Mouse (Mus musculus): ENCODE measurements around the gene Gm13694. TPM values are rescaled to one million over a fixed set of nuclear protein-coding genes. Genes with fewer than 3 reads are reported as not detected.
"Not testable (repeated sequence)": the region's sequence is repeated elsewhere in the genome, so short reads cannot be mapped to it uniquely, and the experiment has no call there.

Gene Gm13694
- not detected in 2 replicates for polyA plus RNA-seq (2012; rRNA removed)
- polyA plus RNA-seq (2014; fragmentation: Nextera tagmentation; extraction: Ambion mirVana), result not detected in 2 replicates

DNA sequence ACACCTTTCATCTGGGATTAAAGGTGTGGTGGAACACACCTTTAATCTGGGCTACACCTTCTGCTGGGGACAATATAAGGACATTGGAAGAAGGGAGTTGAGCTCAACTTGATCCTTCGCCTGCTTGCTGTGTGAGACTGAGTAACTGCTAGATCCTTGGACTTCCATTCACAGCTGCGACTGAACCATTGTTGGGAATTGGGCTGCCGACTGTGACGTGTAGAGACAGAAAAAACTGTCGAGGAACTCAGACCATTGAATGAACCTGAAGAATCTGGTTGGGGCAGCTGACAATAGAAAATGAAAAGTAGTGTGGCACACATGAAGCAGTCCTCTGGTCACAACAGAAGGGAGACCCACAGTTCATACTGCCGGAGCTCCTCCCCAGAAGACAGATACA, at the start of gene Gm13694:
Gene Gm13694 (plus strand): TSS at position 301 of the 400 bp plus-strand sequence.
- not testable (repeated sequence) for H3K36me3 ChIP-seq (replicated peaks; ENCODE audit: control insufficient read depth, insufficient read depth, low read depth); ATAC-seq (ENCODE audit: insufficient read depth); DNase-seq (ENCODE audit: low read depth in 3 of 3, low spot score in 3 of 3); H3K4me2 ChIP-seq (ENCODE audit: low read depth); H3K4me1 ChIP-seq (replicated peaks; ENCODE audit: control insufficient read depth in 2 of 2, insufficient read depth in 2 of 2, low read length in 1 of 2); H3K27me3 ChIP-seq (ENCODE audit: control insufficient read depth, insufficient read depth, low read length); H3K9me3 ChIP-seq (ENCODE audit: control insufficient read depth, low read length); H3K4me3 ChIP-seq (ENCODE audit: insufficient read depth in 1 of 2, low read depth in 2 of 2, low read length in 2 of 2); H3K9ac ChIP-seq (replicated peaks); H3K27ac ChIP-seq
- WGBS (ENCODE audit: insufficient replicate concordance), result no CpG with 5 or more reads among the region's 6 CpGs

DNA sequence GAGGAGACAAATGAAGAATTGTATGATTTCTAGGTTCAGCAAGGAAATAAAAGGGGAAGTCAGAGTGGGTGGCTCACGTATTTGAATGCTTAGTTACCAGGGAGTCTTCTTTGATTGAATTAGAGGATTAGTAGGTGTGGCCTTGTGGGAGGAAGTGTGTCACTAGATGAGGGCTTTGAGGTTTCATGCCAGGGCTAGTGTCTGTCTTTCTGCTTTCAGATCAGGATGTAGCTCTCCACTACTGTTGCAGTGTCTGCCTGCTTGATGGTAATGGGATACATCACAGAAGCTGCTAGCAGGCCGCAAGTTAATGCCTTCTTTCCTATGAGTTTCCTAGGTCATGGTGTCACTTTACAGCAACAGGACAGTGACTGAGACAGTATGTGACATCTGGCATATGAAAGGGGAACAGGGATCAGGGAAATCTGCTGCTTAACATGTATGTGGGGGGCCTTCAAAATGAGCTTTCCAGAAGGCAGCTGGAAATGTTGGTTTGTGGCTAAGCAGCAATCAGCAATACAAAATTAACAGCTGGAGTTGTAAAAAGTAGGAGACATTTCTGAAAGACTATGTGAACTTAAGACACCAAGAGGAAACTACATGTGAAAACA, 49.1 kb upstream of the Gm13694 start:
- TF ChIP-seq EP300 (IDR thresholded peaks at IDR 0.05; ENCODE audit: low read depth) (no peak), CTCF (IDR thresholded peaks at IDR 0.05; ENCODE audit: low read depth) (no peak)
- H3K4me3 ChIP-seq (ENCODE audit: insufficient read depth in 1 of 2, low read depth in 2 of 2, low read length in 2 of 2), result no peak overlapping the region
- no peaks in the 10 kb centered on the region for H3K9me3 ChIP-seq (ENCODE audit: control insufficient read depth, low read length)
- no peak overlapping the region for H3K4me2 ChIP-seq (ENCODE audit: low read depth)
- no peaks in the 10 kb centered on the region for H3K36me3 ChIP-seq (replicated peaks; ENCODE audit: control insufficient read depth, insufficient read depth, low read depth)
- DNase-seq (ENCODE audit: low read depth in 3 of 3, low spot score in 3 of 3), result no peak
- H3K4me1 ChIP-seq (replicated peaks; ENCODE audit: control insufficient read depth in 2 of 2, insufficient read depth in 2 of 2, low read length in 1 of 2), result no peaks in the 10 kb centered on the region
- H3K27ac ChIP-seq, result no peak overlapping the region
- H3K27me3 ChIP-seq (ENCODE audit: control insufficient read depth, insufficient read depth, low read length), result no peaks in the 10 kb centered on the region
- WGBS (ENCODE audit: insufficient replicate concordance), result 14% methylated on average over 2 of the region's 2 CpGs
- H3K9ac ChIP-seq (replicated peaks), result no peak overlapping the region
- no peak for ATAC-seq (ENCODE audit: insufficient read depth)

DNA sequence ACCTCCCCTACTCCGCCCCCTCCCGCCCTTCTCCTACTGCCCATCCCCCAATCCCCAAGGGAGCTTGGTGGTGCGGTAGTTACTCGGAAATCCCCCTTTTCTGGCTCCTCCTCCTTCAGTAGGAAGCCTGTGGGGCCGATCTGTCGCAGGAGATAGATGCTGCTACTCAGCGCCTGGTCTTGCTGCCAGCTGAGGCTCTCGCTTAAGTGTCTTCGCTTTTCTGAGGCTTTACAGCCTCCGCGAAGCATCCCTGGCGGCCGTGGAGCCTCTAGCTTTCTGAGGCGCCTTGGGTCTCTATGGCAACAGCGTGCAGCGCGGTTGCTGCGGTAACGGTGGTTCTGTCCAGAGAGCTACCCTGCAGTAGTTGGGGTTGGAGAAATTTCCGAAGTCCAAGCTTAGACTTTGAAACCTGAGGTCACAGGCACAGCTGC, 37.8 kb upstream of the Gm13694 start, which contains the start of gene Zswim2:
Gene Zswim2 (minus strand): TSS at position 298 of the 431 bp plus-strand sequence.
- TF ChIP-seq CTCF (IDR thresholded peaks at IDR 0.05; ENCODE audit: low read depth) (no peak), EP300 (IDR thresholded peaks at IDR 0.05; ENCODE audit: low read depth) (no peak)
- Histone ChIP-seq H3K9ac (replicated peaks) (no peak within 1 kb of the TSS), H3K4me3 (ENCODE audit: insufficient read depth in 1 of 2, low read depth in 2 of 2, low read length in 2 of 2) (no peak within 1 kb of the TSS), H3K9me3 (ENCODE audit: control insufficient read depth, low read length) (no peaks in the 10 kb centered on the region), H3K27ac (no peak within 1 kb of the TSS), H3K4me2 (ENCODE audit: low read depth) (no peak within 1 kb of the TSS; the same call in 1 of the 2 replicates), H3K36me3 (replicated peaks; ENCODE audit: control insufficient read depth, insufficient read depth, low read depth) (no peaks in the 10 kb centered on the region), H3K4me1 (replicated peaks; ENCODE audit: control insufficient read depth in 2 of 2, insufficient read depth in 2 of 2, low read length in 1 of 2) (no peaks in the 10 kb centered on the region; a peak in 1 of 4 replicates), H3K27me3 (ENCODE audit: control insufficient read depth, insufficient read depth, low read length) (no peaks in the 10 kb centered on the region)
- DNase-seq (ENCODE audit: low read depth in 3 of 3, low spot score in 3 of 3), result no peak
- 2% methylated on average over 20 of the region's 20 CpGs for WGBS (ENCODE audit: insufficient replicate concordance)
- no peak for ATAC-seq (ENCODE audit: insufficient read depth)

DNA sequence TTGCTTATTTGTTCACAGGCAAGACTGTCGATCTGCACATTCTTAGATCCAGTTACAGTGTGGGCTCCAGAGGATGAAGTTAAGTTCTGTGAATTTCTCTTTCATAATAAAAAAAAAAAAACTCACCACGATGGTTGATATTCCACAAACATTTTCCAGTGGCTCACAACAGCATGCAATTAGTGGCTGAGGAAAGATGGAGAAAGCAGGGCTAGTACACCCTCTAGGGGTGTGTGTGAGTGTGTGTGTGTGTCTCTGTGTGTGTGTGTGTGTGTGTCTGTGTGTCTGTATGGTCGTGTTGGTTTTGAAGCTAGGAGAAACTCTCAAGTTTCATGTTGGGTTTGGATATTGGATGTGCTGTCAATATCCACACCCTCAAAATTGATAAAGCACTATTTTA, 37.4 kb upstream of the Gm13694 start:
- no peaks in the 10 kb centered on the region for H3K9me3 ChIP-seq (ENCODE audit: control insufficient read depth, low read length)
- 15% methylated on average over 3 of the region's 3 CpGs for WGBS (ENCODE audit: insufficient replicate concordance)
- ATAC-seq (ENCODE audit: insufficient read depth) (no peak), DNase-seq (ENCODE audit: low read depth in 3 of 3, low spot score in 3 of 3) (no peak)
- H3K4me1 ChIP-seq (replicated peaks; ENCODE audit: control insufficient read depth in 2 of 2, insufficient read depth in 2 of 2, low read length in 1 of 2), result no peaks in the 10 kb centered on the region; a peak in 1 of 4 replicates
- TF ChIP-seq EP300 (IDR thresholded peaks at IDR 0.05; ENCODE audit: low read depth) (no peak), CTCF (IDR thresholded peaks at IDR 0.05; ENCODE audit: low read depth) (no peak)
- no peak overlapping the region for H3K9ac ChIP-seq (replicated peaks)
- no peaks in the 10 kb centered on the region for H3K27me3 ChIP-seq (ENCODE audit: control insufficient read depth, insufficient read depth, low read length)
- H3K27ac ChIP-seq, result no peak overlapping the region
- H3K36me3 ChIP-seq (replicated peaks; ENCODE audit: control insufficient read depth, insufficient read depth, low read depth), result no peaks in the 10 kb centered on the region
- no peak overlapping the region for H3K4me3 ChIP-seq (ENCODE audit: insufficient read depth in 1 of 2, low read depth in 2 of 2, low read length in 2 of 2)
- H3K4me2 ChIP-seq (ENCODE audit: low read depth), result no peak overlapping the region

DNA sequence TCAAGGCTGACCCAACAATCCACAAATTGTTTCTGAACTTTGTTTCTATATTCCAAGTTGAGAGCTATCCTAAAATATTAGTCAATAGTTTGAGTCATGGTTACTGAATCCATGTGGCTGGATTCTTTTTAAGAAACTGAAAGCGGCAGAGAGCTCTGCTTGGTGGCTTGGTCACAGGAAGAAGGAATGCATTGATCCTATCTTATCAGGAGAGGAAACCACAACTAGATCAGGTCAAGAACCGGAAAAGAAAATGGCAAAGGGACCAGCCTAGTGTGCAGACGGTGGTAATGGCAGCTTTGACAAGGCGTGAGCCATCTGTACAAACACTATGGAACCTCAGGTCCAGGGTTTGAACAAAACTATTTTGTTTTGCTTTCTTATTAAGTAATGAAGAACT, 36.9 kb upstream of the Gm13694 start:
- Histone ChIP-seq H3K27me3 (ENCODE audit: control insufficient read depth, insufficient read depth, low read length) (no peaks in the 10 kb centered on the region), H3K9me3 (ENCODE audit: control insufficient read depth, low read length) (no peaks in the 10 kb centered on the region), H3K36me3 (replicated peaks; ENCODE audit: control insufficient read depth, insufficient read depth, low read depth) (no peaks in the 10 kb centered on the region), H3K9ac (replicated peaks) (no peak overlapping the region), H3K4me3 (ENCODE audit: insufficient read depth in 1 of 2, low read depth in 2 of 2, low read length in 2 of 2) (no peak overlapping the region), H3K27ac (no peak overlapping the region), H3K4me2 (ENCODE audit: low read depth) (no peak overlapping the region), H3K4me1 (replicated peaks; ENCODE audit: control insufficient read depth in 2 of 2, insufficient read depth in 2 of 2, low read length in 1 of 2) (no peaks in the 10 kb centered on the region; a peak in 1 of 4 replicates)
- ATAC-seq (ENCODE audit: insufficient read depth) (no peak), DNase-seq (ENCODE audit: low read depth in 3 of 3, low spot score in 3 of 3) (no peak)
- TF ChIP-seq CTCF (IDR thresholded peaks at IDR 0.05; ENCODE audit: low read depth) (no peak), EP300 (IDR thresholded peaks at IDR 0.05; ENCODE audit: low read depth) (no peak)
- 6% methylated on average over 4 of the region's 4 CpGs for WGBS (ENCODE audit: insufficient replicate concordance)

DNA sequence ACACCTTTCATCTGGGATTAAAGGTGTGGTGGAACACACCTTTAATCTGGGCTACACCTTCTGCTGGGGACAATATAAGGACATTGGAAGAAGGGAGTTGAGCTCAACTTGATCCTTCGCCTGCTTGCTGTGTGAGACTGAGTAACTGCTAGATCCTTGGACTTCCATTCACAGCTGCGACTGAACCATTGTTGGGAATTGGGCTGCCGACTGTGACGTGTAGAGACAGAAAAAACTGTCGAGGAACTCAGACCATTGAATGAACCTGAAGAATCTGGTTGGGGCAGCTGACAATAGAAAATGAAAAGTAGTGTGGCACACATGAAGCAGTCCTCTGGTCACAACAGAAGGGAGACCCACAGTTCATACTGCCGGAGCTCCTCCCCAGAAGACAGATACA, 23.3 kb upstream of the Gm13694 start, which contains the start of gene Gm13698:
Gene Gm13698 (plus strand): TSS at position 301 of the 400 bp plus-strand sequence.
- not testable (repeated sequence) for H3K36me3 ChIP-seq (replicated peaks; ENCODE audit: control insufficient read depth, insufficient read depth, low read depth); ATAC-seq (ENCODE audit: insufficient read depth); H3K27ac ChIP-seq; H3K9me3 ChIP-seq (ENCODE audit: control insufficient read depth, low read length); DNase-seq (ENCODE audit: low read depth in 3 of 3, low spot score in 3 of 3); H3K9ac ChIP-seq (replicated peaks); H3K4me3 ChIP-seq (ENCODE audit: insufficient read depth in 1 of 2, low read depth in 2 of 2, low read length in 2 of 2); H3K4me1 ChIP-seq (replicated peaks; ENCODE audit: control insufficient read depth in 2 of 2, insufficient read depth in 2 of 2, low read length in 1 of 2); H3K4me2 ChIP-seq (ENCODE audit: low read depth); H3K27me3 ChIP-seq (ENCODE audit: control insufficient read depth, insufficient read depth, low read length)
- WGBS (ENCODE audit: insufficient replicate concordance), result no CpG with 5 or more reads among the region's 6 CpGs

DNA sequence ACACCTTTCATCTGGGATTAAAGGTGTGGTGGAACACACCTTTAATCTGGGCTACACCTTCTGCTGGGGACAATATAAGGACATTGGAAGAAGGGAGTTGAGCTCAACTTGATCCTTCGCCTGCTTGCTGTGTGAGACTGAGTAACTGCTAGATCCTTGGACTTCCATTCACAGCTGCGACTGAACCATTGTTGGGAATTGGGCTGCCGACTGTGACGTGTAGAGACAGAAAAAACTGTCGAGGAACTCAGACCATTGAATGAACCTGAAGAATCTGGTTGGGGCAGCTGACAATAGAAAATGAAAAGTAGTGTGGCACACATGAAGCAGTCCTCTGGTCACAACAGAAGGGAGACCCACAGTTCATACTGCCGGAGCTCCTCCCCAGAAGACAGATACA, 17.5 kb upstream of the Gm13694 start, which contains the start of gene Gm13693:
Gene Gm13693 (plus strand): TSS at position 301 of the 400 bp plus-strand sequence.
- not testable (repeated sequence) for H3K27me3 ChIP-seq (ENCODE audit: control insufficient read depth, insufficient read depth, low read length); H3K4me3 ChIP-seq (ENCODE audit: insufficient read depth in 1 of 2, low read depth in 2 of 2, low read length in 2 of 2); H3K4me1 ChIP-seq (replicated peaks; ENCODE audit: control insufficient read depth in 2 of 2, insufficient read depth in 2 of 2, low read length in 1 of 2); H3K36me3 ChIP-seq (replicated peaks; ENCODE audit: control insufficient read depth, insufficient read depth, low read depth); H3K9ac ChIP-seq (replicated peaks); H3K4me2 ChIP-seq (ENCODE audit: low read depth); DNase-seq (ENCODE audit: low read depth in 3 of 3, low spot score in 3 of 3); ATAC-seq (ENCODE audit: insufficient read depth); H3K9me3 ChIP-seq (ENCODE audit: control insufficient read depth, low read length); H3K27ac ChIP-seq
- WGBS (ENCODE audit: insufficient replicate concordance), result no CpG with 5 or more reads among the region's 6 CpGs
